In genomic region chr1:87035532-87036161, GRCm38 (mm10) we compare ENCODE assay signal across 9 mouse cellular contexts. TPM values are rescaled to one million over a fixed set of nuclear protein-coding genes. Genes with fewer than 3 reads are reported as not detected.
DNase-seq lines count a peak whose midpoint lies in the region; ATAC-seq lines count a peak whose summit lies in the region.
"Had no signal": no experiment of that assay in that cellular context is flagged by ENCODE, and none has a peak within 500 bp of the region (broad histone marks: within the 10 kb centered on the region; RNA-seq: fewer than 3 reads in every experiment).

No protein-coding gene starts in this region.

- H3K9me3 ChIP-seq in heart, embryonic 11.5 days (replicated peaks; ENCODE audit: control insufficient read depth, low read length): no peaks in the 10 kb centered on the region
- H3K9me3 ChIP-seq in kidney, embryonic 14.5 days (ENCODE audit: control insufficient read depth, low read length): no peaks in the 10 kb centered on the region
- H3K9me3 ChIP-seq in stomach, embryonic 15.5 days: no peaks in the 10 kb centered on the region

- no peak overlapping the region for H3K4me2 ChIP-seq in heart, embryonic 11.5 days
- H3K4me2 ChIP-seq in kidney, embryonic 14.5 days (replicated peaks; ENCODE audit: low read depth, low read length): no peak overlapping the region
- no peak overlapping the region for H3K4me2 ChIP-seq in stomach, embryonic 15.5 days

- DNase-seq in adipocyte (ENCODE audit: low spot score): peak; percentile 81
- DNase-seq in embryo, embryonic 9.5 days (ENCODE audit: extremely low spot score): peak; percentile 60
- peak; percentile 22 for DNase-seq in lung, postnatal 14 days
- no peak for DNase-seq in layer of hippocampus, postnatal 36 days
- no peak for DNase-seq in frontal cortex, adult 2 months (ENCODE audit: extremely low spot score in 1 of 2, low spot score in 1 of 2)

- WGBS in heart, embryonic 11.5 days (ENCODE audit: insufficient replicate concordance): 23% methylated on average over 4 of the region's 4 CpGs
- WGBS in kidney, embryonic 14.5 days: 18% methylated on average over 4 of the region's 4 CpGs
- 15% methylated on average over 4 of the region's 4 CpGs for WGBS in stomach, embryonic 15.5 days

- H3K4me3 ChIP-seq in heart, embryonic 11.5 days (ENCODE audit: low read depth, low read length): no peak overlapping the region
- H3K4me3 ChIP-seq in kidney, embryonic 14.5 days (ENCODE audit: low read length): no peak overlapping the region
- H3K4me3 ChIP-seq in stomach, embryonic 15.5 days (replicated peaks): no peak overlapping the region

- no peaks in the 10 kb centered on the region for H3K27me3 ChIP-seq in heart, embryonic 11.5 days (ENCODE audit: control insufficient read depth, insufficient read depth, low read length)
- no peaks in the 10 kb centered on the region for H3K27me3 ChIP-seq in kidney, embryonic 14.5 days (ENCODE audit: control insufficient read depth, insufficient read depth, low read length)
- H3K27me3 ChIP-seq in stomach, embryonic 15.5 days (replicated peaks): no peaks in the 10 kb centered on the region

- H3K27ac ChIP-seq in heart, embryonic 11.5 days (ENCODE audit: low read depth, low read length): peak overlapping the region; percentile 6
- H3K27ac ChIP-seq in kidney, embryonic 14.5 days (ENCODE audit: low read depth, low read length): peak overlapping the region; percentile 93
- peak overlapping the region; percentile 92 for H3K27ac ChIP-seq in stomach, embryonic 15.5 days

- peak; percentile 45; the same call in 1 of the 2 replicates for ATAC-seq in heart, embryonic 11.5 days (replicated peaks; ENCODE audit: insufficient number of reproducible peaks, low FRiP score, low TSS enrichment)
- peak; percentile 66 for ATAC-seq in kidney, embryonic 14.5 days (ENCODE audit: low FRiP score, low TSS enrichment)
- peak; percentile 81 for ATAC-seq in stomach, embryonic 15.5 days (ENCODE audit: insufficient read depth, low FRiP score, low read depth)

- H3K4me1 ChIP-seq in heart, embryonic 11.5 days (ENCODE audit: control insufficient read depth, insufficient read depth, low read length): peaks cover 17% of the 10 kb centered on the region
- H3K4me1 ChIP-seq in kidney, embryonic 14.5 days (ENCODE audit: control insufficient read depth, insufficient read depth, low read length): peaks cover 37% of the 10 kb centered on the region
- peaks cover 27% of the 10 kb centered on the region for H3K4me1 ChIP-seq in stomach, embryonic 15.5 days

- H3K9ac ChIP-seq in heart, embryonic 11.5 days (ENCODE audit: low read depth, low read length): no peak overlapping the region; the same call in 1 of the 2 replicates
- H3K9ac ChIP-seq in kidney, embryonic 14.5 days (ENCODE audit: low read depth, low read length): peak overlapping the region; percentile 20; the same call in 1 of the 2 replicates
- H3K9ac ChIP-seq in stomach, embryonic 15.5 days: no peak overlapping the region

- no peaks in the 10 kb centered on the region for H3K36me3 ChIP-seq in heart, embryonic 11.5 days (ENCODE audit: control insufficient read depth, insufficient read depth, low read length)
- no peaks in the 10 kb centered on the region for H3K36me3 ChIP-seq in kidney, embryonic 14.5 days (ENCODE audit: control insufficient read depth, insufficient read depth, low read length)
- no peaks in the 10 kb centered on the region for H3K36me3 ChIP-seq in stomach, embryonic 15.5 days

RNA-seq across cellular contexts. Expression of gene Alppl2, which starts 54.1 kb away (rescaled TPM):
- polyA plus RNA-seq in heart, embryonic 11.5 days (2014; fragmentation: Nextera tagmentation; extraction: Ambion mirVana): not detected in 2 replicates
- not detected in 2 replicates for polyA plus RNA-seq in kidney, embryonic 14.5 days (2014; fragmentation: Nextera tagmentation; extraction: Ambion mirVana)
- not detected in 2 replicates for polyA plus RNA-seq in stomach, embryonic 15.5 days (2015; fragmentation: Nextera tagmentation; extraction: Ambion mirVana)
- total RNA-seq in layer of hippocampus, postnatal 36 days (2021): not detected
- polyA plus RNA-seq in frontal cortex, adult 2 months (2012; rRNA removed): not detected in 2 replicates
- polyA plus RNA-seq: cortical plate, adult 2 months had no signal

Comparison
In these comparisons a context has a peak if more than half of its experiments do, and no peak if none do; other contexts are left out.
1. DNase-seq: peak in adipocyte (single experiment), embryo, embryonic 9.5 days (single experiment) and lung, postnatal 14 days (single experiment); none in layer of hippocampus, postnatal 36 days (0 of 2) and frontal cortex, adult 2 months (0 of 2).
2. H3K27ac ChIP-seq: peak in every context shown above with its lines; median percentile 93 in kidney, embryonic 14.5 days; 92 in stomach, embryonic 15.5 days; 6 in heart, embryonic 11.5 days.
3. Peak in every context shown above with its lines, with median percentiles within 50 percentile points of each other: ATAC-seq.